In genomic region chr5:102844731-102845598, GRCm38 (mm10) we compare ENCODE assay signal across 8 mouse cellular contexts.
DNase-seq lines count a peak whose midpoint lies in the region; ATAC-seq and TF ChIP-seq lines count a peak whose summit lies in the region.

No protein-coding gene starts in this region.

- H3K9me3 ChIP-seq in hindbrain, embryonic 12.5 days (replicated peaks) = no peaks in the 10 kb centered on the region
- H3K9me3 ChIP-seq in lung, embryonic 15.5 days = no peaks in the 10 kb centered on the region

- POLR2A ChIA-PET in Patski (lab: Charles Lee) = interaction anchor here (0.7 to 1.8 kb wide), 6 partner anchors 10 to 205 kb away, joined by 3 to 6 read pairs (median 4); no protein-coding TSS in a partner anchor

- DNase-seq in Patski (ENCODE audit: low read depth, low spot score) = peak; percentile 83
- DNase-seq in cerebellum, postnatal 14 days = peak; percentile 65 to 74
- DNase-seq in frontal cortex, postnatal 25 days (ENCODE audit: low spot score in 2 of 2) = peak; percentile 52 to 65
- DNase-seq in layer of hippocampus, postnatal 10 days (ENCODE audit: low spot score in 2 of 2) = peak; percentile 79 to 81
- DNase-seq in ovary, postnatal 36 days (ENCODE audit: low spot score) = peak; percentile 79
- peak; percentile 77 to 80 for DNase-seq in urinary bladder, postnatal 4 days (ENCODE audit: low spot score in 2 of 2)

- peak overlapping the region; percentile 72 for H3K4me2 ChIP-seq in hindbrain, embryonic 12.5 days (replicated peaks)
- peak overlapping the region; percentile 73 for H3K4me2 ChIP-seq in lung, embryonic 15.5 days

- H3K27ac ChIP-seq in hindbrain, embryonic 12.5 days = peak overlapping the region; percentile 76
- peak overlapping the region; percentile 58 for H3K27ac ChIP-seq in lung, embryonic 15.5 days

- peaks cover 17% of the 10 kb centered on the region for H3K4me1 ChIP-seq in hindbrain, embryonic 12.5 days
- H3K4me1 ChIP-seq in lung, embryonic 15.5 days = peaks cover 31% of the 10 kb centered on the region

- H3K27me3 ChIP-seq in Patski = no peaks in the 10 kb centered on the region
- no peaks in the 10 kb centered on the region for H3K27me3 ChIP-seq in hindbrain, embryonic 12.5 days
- no peaks in the 10 kb centered on the region for H3K27me3 ChIP-seq in lung, embryonic 15.5 days

- H3K4me3 ChIP-seq in hindbrain, embryonic 12.5 days = peak overlapping the region; percentile 43
- peak overlapping the region; percentile 40 for H3K4me3 ChIP-seq in lung, embryonic 15.5 days

- TF ChIP-seq CTCF in Patski (IDR thresholded peaks at IDR 0.05) = no peak

- H3K36me3 ChIP-seq in hindbrain, embryonic 12.5 days = no peaks in the 10 kb centered on the region
- no peaks in the 10 kb centered on the region for H3K36me3 ChIP-seq in lung, embryonic 15.5 days

- WGBS in hindbrain, embryonic 12.5 days = 2% methylated on average over 21 of the region's 21 CpGs
- 1% methylated on average over 21 of the region's 21 CpGs for WGBS in lung, embryonic 15.5 days

- H3K9ac ChIP-seq in hindbrain, embryonic 12.5 days = peak overlapping the region; percentile 56
- H3K9ac ChIP-seq in lung, embryonic 15.5 days = no peak overlapping the region

- ATAC-seq in Patski = peak; percentile 94
- peak; percentile 94 for ATAC-seq in hindbrain, embryonic 12.5 days (ENCODE audit: low FRiP score)
- ATAC-seq in lung, embryonic 15.5 days (ENCODE audit: borderline replicate concordance, extremely low read depth, low FRiP score, low TSS enrichment) = peak; percentile 91

- CTCF ChIA-PET in Patski (lab: Charles Lee) = interaction anchor here (1.0 to 2.1 kb wide), 6 partner anchors 10 to 77 kb away, joined by 3 to 7 read pairs (median 4); no protein-coding TSS in a partner anchor

- in situ Hi-C loops in Patski (cut with MboI; ENCODE audit: low pct_unique_long_range_greater_than_20kb) = no loop called here

Comparison
In these comparisons a context has a peak if more than half of its experiments do, and no peak if none do; other contexts are left out.
1. Peak in every context shown above with its lines: DNase-seq, ATAC-seq, H3K4me3 ChIP-seq and H3K27ac ChIP-seq.